Mouse (Mus musculus): ENCODE data around the gene Slc6a19.
A peak's percentile ranks its signal among the peaks of the same experiment; 100 is the strongest.

The Slc6a19 gene

DNA sequence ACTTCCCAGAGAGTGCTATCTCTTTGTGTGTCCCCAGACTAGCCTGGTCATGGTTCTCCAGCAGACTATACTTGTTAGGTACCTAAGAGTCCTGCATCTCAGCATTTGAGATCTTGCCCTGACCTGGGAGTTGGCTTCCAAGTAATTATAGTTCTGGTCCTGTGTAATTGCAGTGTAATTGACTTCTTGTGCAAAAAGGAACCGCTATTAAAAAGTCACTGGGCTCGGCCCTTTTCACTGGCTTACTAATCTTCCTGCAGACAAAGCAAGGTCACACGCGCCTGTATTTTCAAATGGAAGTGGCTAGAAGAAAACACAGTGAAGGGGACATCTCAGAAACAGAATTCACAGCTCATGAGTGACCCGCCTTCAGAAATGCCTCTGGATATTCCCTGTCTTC is 7.1 kb upstream of the Slc6a19 start:
- no peak for DNase-seq

- no peak for DNase-seq
Measured at GRCm38 (mm10) chr13:73711221-73711620, 6.6 kb upstream of the Slc6a19 start.

- peak; percentile 24 for DNase-seq
Measured at GRCm38 (mm10) chr13:73709491-73709890, 4.8 kb upstream of the Slc6a19 start.

GRCm38 (mm10) chr13:73703486-73703885 is 1.2 kb downstream of the Slc6a19 start:
- DNase-seq, result peak; percentile 52

GRCm38 (mm10) chr13:73702776-73703175 is 1.9 kb downstream of the Slc6a19 start:
- peak; percentile 73 for DNase-seq

- DNase-seq, result no peak
Measured at GRCm38 (mm10) chr13:73701161-73701883, 3.3 kb downstream of the Slc6a19 start.

GRCm38 (mm10) chr13:73700554-73700953 is 4.1 kb downstream of the Slc6a19 start:
- no peak for DNase-seq

DNA sequence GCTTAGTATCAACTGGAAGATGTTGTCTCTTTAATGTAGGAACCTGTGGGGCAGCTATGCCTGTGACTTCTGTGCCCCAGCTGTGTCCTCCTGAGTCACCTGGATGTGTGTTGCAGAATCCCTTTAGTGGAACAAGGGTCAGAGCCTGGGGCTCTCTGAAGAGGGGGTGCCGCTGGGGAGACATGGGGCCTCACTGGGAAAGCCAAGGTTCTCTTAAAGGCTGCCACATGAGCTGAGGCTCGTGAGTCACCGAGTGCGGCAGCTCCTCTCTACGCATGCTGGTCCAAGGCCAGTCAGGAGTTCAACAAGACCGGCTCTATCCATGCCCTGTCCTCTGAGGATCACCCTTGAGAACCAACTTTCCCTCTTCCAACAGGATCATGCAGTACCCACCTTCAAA is 5.0 kb downstream of the Slc6a19 start:
- no peak for DNase-seq

DNA sequence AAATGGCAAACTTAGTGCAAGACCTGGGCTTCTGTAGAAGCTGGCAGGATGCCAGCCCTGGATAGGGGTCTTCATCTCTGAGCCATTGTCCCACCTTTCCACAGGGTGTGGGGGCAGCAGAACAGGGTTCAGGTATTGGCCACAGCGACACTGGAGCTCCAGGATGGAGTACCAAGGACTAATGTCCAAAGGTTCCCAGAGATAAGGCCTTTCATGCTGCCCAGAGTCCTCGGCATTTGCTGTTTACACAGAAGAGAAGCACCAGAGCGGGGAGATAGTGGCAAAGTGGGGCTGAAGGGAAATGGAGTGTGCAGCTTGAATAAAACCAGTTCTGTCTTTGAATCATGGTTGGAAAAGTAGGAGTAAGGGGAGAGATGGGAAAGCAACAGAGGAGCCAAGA is 8.1 kb downstream of the Slc6a19 start:
- DNase-seq, result no peak

- DNase-seq, result no peak
Measured at GRCm38 (mm10) chr13:73694972-73695371, 9.7 kb downstream of the Slc6a19 start.

- no peak for DNase-seq
Measured at GRCm38 (mm10) chr13:73693333-73693732, 11.3 kb downstream of the Slc6a19 start.

DNA sequence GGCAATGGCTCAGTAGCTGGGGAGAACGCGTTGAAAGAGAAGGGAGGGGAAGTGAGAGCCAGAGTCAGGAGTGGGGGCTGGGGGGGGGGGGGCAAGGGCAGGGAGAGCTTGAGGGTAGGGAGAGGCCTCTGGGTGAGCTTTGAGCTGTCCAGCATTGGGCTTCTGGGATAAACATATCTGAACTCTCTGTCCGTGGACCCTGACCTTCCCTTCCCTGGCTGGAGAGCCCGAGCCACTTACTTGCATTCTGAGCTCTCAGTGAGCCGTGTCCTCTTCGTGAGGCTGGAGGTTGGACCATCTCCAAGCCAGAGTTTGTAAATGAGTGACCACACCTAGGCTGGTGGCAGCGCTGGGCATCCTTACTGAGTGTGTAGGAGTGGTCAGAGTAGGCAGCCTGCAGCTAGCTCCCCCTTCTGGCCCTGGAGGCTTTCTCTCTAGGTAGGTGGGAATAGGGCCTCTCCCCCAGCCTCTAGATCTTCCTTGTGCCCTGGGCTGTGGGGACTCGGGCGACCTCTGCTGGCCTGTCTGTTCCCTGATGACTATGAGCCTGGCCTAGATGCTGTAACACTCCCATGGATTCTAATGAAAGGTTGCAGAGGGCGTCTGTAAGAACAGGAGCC is 12.3 kb downstream of the Slc6a19 start:
- peak; percentile 91 for DNase-seq

- DNase-seq, result peak; percentile 82
Measured at GRCm38 (mm10) chr13:73688934-73689333, 15.7 kb downstream of the Slc6a19 start.

DNA sequence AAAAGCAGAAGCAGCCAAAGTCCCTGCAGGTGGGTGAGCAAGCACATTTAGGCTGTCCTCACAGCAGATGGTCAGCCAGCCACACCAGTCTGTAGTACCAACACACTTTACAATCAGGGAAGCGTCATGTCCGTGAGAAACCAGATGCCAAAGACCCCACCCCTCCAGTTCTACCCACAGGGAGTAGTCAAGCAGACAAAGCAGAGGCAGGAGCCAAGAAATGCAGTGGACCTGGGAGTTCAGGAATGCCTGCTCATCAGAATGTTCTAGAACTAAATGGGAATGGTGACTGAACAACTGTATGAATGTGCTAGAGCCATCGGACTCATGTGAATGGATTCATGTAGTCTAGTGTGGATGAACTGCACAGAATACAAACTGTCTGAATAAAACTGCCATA is 17.1 kb downstream of the Slc6a19 start:
- DNase-seq, result no peak

GRCm38 (mm10) chr13:73685502-73685901 is 19.2 kb downstream of the Slc6a19 start:
- DNase-seq, result no peak

- no peak for DNase-seq
Measured at GRCm38 (mm10) chr13:73684412-73684811, 20.3 kb downstream of the Slc6a19 start.

DNA sequence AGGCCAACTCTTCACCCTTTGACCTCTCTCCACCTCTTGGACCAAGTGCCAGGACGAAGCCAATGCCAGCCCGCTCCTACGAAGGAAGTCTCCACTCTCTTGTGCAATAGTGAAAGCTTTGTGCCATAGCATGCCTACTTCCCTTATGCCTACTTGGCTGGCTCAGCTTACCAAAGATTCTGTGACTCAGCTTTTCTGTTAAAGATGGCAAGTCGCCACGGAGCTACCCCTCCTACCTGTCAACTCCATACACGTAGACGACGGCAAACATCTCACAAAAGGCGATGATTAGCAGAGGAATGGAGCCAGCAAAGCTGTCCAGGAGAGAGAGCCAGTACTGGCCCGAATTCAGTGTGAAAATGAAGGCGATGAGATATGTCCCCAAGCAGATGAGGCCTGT is 21.0 kb downstream of the Slc6a19 start:
- no peak for DNase-seq

DNA sequence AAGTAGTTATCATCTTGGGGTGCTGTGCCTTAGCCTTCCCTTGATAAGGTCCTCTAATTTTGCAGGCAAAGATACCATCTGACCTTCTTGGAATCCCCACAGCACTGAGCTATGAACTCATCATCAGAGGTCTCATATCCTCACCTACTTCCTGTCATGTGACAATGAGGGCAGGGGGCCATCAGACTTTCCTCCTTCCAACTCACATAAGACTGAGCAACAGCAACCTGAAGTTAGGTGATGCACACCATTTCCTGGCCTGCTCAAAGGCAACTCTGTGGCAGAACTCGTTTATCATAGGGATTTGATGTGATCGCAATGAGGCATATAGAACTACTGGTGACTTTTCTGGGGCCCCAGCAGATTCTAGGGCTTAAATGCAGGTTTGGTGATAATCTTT is 22.4 kb downstream of the Slc6a19 start:
- DNase-seq, result no peak

DNA sequence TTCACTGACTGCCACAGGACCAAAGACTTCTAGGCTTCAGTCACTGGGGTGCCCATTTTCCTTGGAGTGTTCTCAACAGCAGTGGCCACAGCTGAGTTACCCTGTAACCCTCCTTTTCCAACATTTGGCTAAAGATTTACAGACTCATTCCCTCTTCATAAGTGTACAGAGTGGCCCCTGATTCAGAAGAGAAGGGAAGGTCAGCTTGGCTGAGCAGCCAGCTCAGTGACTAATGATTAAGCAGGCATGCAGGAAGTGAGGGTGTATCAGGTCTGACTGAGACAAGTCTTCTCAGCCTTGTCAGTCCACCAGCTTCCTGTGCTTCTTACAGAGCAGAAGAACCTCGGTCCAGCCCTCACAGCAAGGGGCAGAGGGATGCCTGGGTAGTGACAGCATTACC is 24.3 kb downstream of the Slc6a19 start:
- no peak for DNase-seq

GRCm38 (mm10) chr13:73679311-73679710 is 25.4 kb downstream of the Slc6a19 start:
- DNase-seq, result no peak

DNA sequence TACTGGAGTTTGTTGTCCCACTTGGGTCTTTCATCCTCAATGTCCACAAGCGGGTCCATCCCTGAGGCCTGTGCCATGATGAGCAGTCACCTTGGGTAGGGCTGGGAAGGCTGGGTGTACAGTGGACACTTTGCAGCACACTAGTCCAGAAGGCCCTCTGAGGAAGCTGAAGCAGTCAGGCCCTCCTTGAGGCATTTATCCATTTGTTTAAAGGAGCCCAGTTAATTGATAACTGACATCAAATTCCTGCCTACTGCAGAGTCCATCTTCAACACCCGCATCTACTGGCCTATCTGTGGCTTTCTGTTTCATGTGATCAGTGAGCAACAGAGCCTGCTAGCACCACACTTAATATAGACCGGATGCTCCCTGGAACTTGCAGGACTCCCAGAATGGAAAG is 26.8 kb downstream of the Slc6a19 start, which contains the start of gene Slc6a18:
Gene Slc6a18 (minus strand): TSS at position 171 of the 400 bp plus-strand sequence.
- no peak for DNase-seq

DNA sequence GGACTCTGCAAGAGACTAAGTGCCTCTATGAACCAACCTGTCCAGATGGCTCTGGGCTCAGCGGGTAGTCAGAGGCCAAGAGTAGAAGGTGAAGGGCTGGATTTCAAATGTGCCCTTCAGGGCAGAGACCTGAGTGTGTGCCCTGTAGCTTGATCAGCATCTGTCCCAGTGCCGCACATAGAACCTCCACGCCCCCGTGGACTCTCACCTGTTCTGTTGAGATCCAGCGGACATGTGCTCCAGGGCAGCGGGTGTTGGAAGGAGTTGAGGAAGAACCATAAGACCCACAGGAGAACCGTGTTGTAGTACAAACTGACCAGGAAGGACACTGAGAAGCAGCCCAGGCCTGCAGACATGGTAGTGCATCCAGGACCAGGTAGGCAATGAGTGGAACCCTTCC is 29.5 kb downstream of the Slc6a19 start:
- DNase-seq, result no peak

DNA sequence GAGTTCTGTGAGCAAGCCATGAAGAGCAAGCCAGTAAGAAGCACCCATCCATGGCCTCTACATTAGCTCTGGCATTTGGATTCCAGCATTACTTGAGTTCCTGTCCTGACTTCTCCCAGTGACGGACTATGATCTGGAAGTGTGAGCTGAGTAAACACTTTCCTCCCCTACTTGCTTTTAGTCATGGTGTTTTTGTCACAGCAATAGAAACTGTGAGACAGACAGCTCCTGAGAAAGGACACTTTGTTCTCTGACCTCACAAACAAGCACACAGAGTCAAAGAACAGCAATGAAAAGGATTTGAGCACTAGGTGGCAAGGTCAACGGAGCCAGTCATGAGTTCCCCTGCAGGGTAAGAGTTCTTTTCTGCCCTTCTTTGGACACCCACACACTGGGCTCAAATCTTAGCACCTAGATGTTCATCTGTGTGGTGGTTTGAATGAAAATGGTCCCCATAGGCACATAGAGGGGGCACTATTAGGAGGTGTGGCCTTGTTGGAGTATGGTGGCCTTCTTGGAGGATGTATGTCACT is 44.4 kb downstream of the Slc6a19 start:
- no peak for DNase-seq

DNA sequence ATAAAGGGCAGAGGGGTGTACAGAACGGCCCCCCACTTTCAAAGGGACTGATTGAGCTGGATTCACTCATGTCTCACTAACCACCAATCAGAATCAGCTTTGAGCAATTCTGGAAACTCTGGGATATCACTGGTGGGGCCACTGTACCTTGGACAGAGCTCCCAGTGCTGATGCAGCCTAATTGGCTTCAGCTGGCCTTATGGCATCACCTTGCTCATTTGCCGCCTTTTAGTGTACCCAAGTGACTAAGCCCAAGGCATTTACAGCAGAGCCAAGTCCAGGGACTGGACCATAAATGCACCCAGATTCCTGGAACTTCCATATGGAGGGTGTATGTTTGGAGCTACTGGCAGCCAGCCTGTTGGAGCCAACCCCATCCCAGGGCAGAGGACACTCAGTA is 45.7 kb downstream of the Slc6a19 start:
- no peak for DNase-seq
